In genomic region chr7:46581358-46581930, GRCm38 (mm10) we compare ENCODE assay signal across 27 mouse cellular contexts. TPM values are rescaled to one million over a fixed set of nuclear protein-coding genes. Genes with fewer than 3 reads are reported as not detected.
DNase-seq lines count a peak whose midpoint lies in the region; ATAC-seq lines count a peak whose summit lies in the region.
"Had no signal": no experiment of that assay in that cellular context is flagged by ENCODE, and none has a peak within 500 bp of the region (broad histone marks: within the 10 kb centered on the region; RNA-seq: fewer than 3 reads in every experiment).

No protein-coding gene starts in this region.

- ATAC-seq in forebrain, embryonic 16.5 days: no peak
- ATAC-seq: activated CD4-positive, CD25-positive, alpha-beta regulatory T cell, adult 4 months; forebrain, embryonic 14.5 days; inflammation-experienced regulatory T-cells, adult 6 months; midbrain, embryonic 16.5 days had no signal

- intact Hi-C loops in left cerebral cortex, postnatal 4 days (cut with DNase I): no loop called here

- no peaks in the 10 kb centered on the region for H3K27me3 ChIP-seq in forebrain, embryonic 16.5 days (replicated peaks; ENCODE audit: control insufficient read depth, insufficient read depth, low read length)
- H3K27me3 ChIP-seq: heart, embryonic 13.5 days; hindbrain, embryonic 15.5 days; limb, embryonic 13.5 days; neural tube, embryonic 12.5 days had no signal

- H3K36me3 ChIP-seq in forebrain, embryonic 16.5 days (ENCODE audit: control insufficient read depth, insufficient read depth): no peaks in the 10 kb centered on the region
- H3K36me3 ChIP-seq: heart, embryonic 13.5 days; hindbrain, embryonic 15.5 days; limb, embryonic 13.5 days; neural tube, embryonic 12.5 days had no signal

- no peaks in the 10 kb centered on the region for H3K9me3 ChIP-seq in forebrain, embryonic 16.5 days (ENCODE audit: control insufficient read depth, low read length)
- H3K9me3 ChIP-seq: heart, embryonic 13.5 days; hindbrain, embryonic 15.5 days; limb, embryonic 13.5 days; neural tube, embryonic 12.5 days had no signal

- H3K27ac ChIP-seq in forebrain, embryonic 16.5 days (ENCODE audit: low read length): no peak overlapping the region
- H3K27ac ChIP-seq: heart, embryonic 13.5 days; hindbrain, embryonic 15.5 days; limb, embryonic 13.5 days; neural tube, embryonic 12.5 days had no signal

- H3K4me2 ChIP-seq in forebrain, embryonic 16.5 days (ENCODE audit: low read length): no peak overlapping the region
- H3K4me2 ChIP-seq: heart, embryonic 13.5 days; hindbrain, embryonic 15.5 days; limb, embryonic 13.5 days; liver, embryonic 11.5 days; midbrain, embryonic 11.5 days; neural tube, embryonic 12.5 days had no signal

- 83% methylated on average over 8 of the region's 8 CpGs for WGBS in forebrain, embryonic 16.5 days

- DNase-seq in left cerebral cortex, adult 9 months (ENCODE audit: low spot score in 2 of 2): peak; percentile 30 to 37
- no peak for DNase-seq in left cerebral cortex, postnatal 4 days
- DNase-seq in A20 (ENCODE audit: low read depth, low spot score): peak; percentile 50
- peak; percentile 82 for DNase-seq in brain, adult 2 months (ENCODE audit: low read depth, low spot score)
- peak; percentile 51 to 55 for DNase-seq in thymus, postnatal 10 days (ENCODE audit: low spot score in 2 of 2)
- DNase-seq in adrenal gland, postnatal 36 days: no peak
- DNase-seq in yolk sac, embryonic 10.5 days (ENCODE audit: low spot score): no peak
- DNase-seq: adrenal gland, adult 2 months; B cell, adult 2 months; cerebellum, adult 11 months; cerebellum, adult 9-10 months; cerebellum, postnatal 36 days; heart, postnatal 10 days; kidney, adult 11 months; kidney, postnatal 14 days; lung, postnatal 36 days had no signal

- no peak overlapping the region for H3K4me3 ChIP-seq in forebrain, embryonic 16.5 days (replicated peaks; ENCODE audit: low read length)
- H3K4me3 ChIP-seq: heart, embryonic 13.5 days; hindbrain, embryonic 15.5 days; limb, embryonic 13.5 days; neural tube, embryonic 12.5 days had no signal

- H3K9ac ChIP-seq in forebrain, embryonic 16.5 days (replicated peaks; ENCODE audit: low read depth, low read length): no peak overlapping the region
- H3K9ac ChIP-seq: heart, embryonic 13.5 days; hindbrain, embryonic 15.5 days; limb, embryonic 13.5 days; neural tube, embryonic 12.5 days had no signal

- no peaks in the 10 kb centered on the region for H3K4me1 ChIP-seq in forebrain, embryonic 16.5 days (replicated peaks; ENCODE audit: control insufficient read depth, insufficient read depth, low read length)
- H3K4me1 ChIP-seq: limb, embryonic 13.5 days; neural tube, embryonic 12.5 days had no signal

RNA-seq across cellular contexts. Expression of gene Sergef, which starts 58.2 kb away (rescaled TPM):
- 10 to 100 TPM; 62.2 to 69.4 TPM for total RNA-seq in left cerebral cortex, postnatal 4 days (2021)
- polyA plus RNA-seq in forebrain, embryonic 16.5 days (2015; fragmentation: Nextera tagmentation; extraction: Ambion mirVana): 27.2 and 32.6 TPM in 2 replicates
- 10 to 100 TPM; 21.9 to 22.1 TPM for total RNA-seq in adrenal gland, postnatal 36 days (2021)

Comparison
In these comparisons a context has a peak if more than half of its experiments do, and no peak if none do; other contexts are left out.
1. DNase-seq: peak in left cerebral cortex, adult 9 months (2 of 2), A20 (single experiment), brain, adult 2 months (single experiment) and thymus, postnatal 10 days (2 of 2); none in left cerebral cortex, postnatal 4 days (single experiment), adrenal gland, postnatal 36 days (0 of 2) and yolk sac, embryonic 10.5 days (single experiment).